Mouse (Mus musculus) hindbrain, embryonic 16.5 days (tissue): ENCODE measurements around the gene Agbl4. TPM values are rescaled to one million over a fixed set of nuclear protein-coding genes. Genes with fewer than 3 reads are reported as not detected.

ENCODE experiments used
- ATAC-seq: fragments of 200-750 bp; cut with Nextera tagmentation; 2 replicates; pipeline ENCODE4 v1.8.0; 2017; ENCODE audit warnings: moderate TSS enrichment, moderate library complexity
- H3K27ac ChIP-seq: fragments of 300-500 bp; sonication (generic); 2 replicates; pipeline ENCODE4 v1.5.1; 2014; ENCODE audit warnings: low read depth, mild to moderate bottlenecking, control low read depth, low read length, moderate library complexity
- H3K27me3 ChIP-seq: fragments of 300-500 bp; sonication (generic); replicated peaks from 2 replicates; pipeline ENCODE4 v1.6.1; 2014; ENCODE audit warnings: low read length; ENCODE audit not compliant: control insufficient read depth, insufficient read depth
- H3K36me3 ChIP-seq: fragments of 300-500 bp; sonication (generic); 2 replicates; pipeline ENCODE4 v1.6.1; 2014; ENCODE audit warnings: mild to moderate bottlenecking, low read length, moderate library complexity, mixed read lengths; ENCODE audit not compliant: control insufficient read depth, insufficient read depth
- H3K4me1 ChIP-seq: fragments of 300-500 bp; sonication (generic); 2 replicates; pipeline ENCODE4 v1.6.1; 2014; ENCODE audit warnings: low read depth, low read length; ENCODE audit not compliant: control insufficient read depth, insufficient read depth
- H3K4me2 ChIP-seq: fragments of 300-500 bp; sonication (generic); 2 replicates; pipeline ENCODE4 v1.6.1; 2014; ENCODE audit warnings: mild to moderate bottlenecking, low read length, control low read depth, moderate library complexity
- H3K4me3 ChIP-seq: fragments of 300-500 bp; sonication (generic); 2 replicates; pipeline ENCODE4 v1.5.1; 2014; ENCODE audit warnings: mild to moderate bottlenecking, low read length, control low read depth, moderate library complexity
- H3K9ac ChIP-seq: fragments of 300-500 bp; sonication (generic); 2 replicates; pipeline ENCODE4 v1.6.1; 2014; ENCODE audit warnings: low read depth, mild to moderate bottlenecking, control low read depth, low read length, moderate library complexity
- H3K9me3 ChIP-seq: fragments of 300-500 bp; sonication (generic); 2 replicates; pipeline ENCODE4 v1.6.1; 2014; ENCODE audit warnings: mild to moderate bottlenecking, low read length, moderate library complexity; ENCODE audit not compliant: control insufficient read depth
- WGBS: fragments of 180-500 bp; shearing (Covaris S2); extraction: QIAGEN DNeasy Blood & Tissue Kit; methylation state at CpG from one replicate; pipeline ENCODE4 v1.1.7; 2014; 5-methylcytosine and 5-hydroxymethylcytosine counted together
- polyA plus RNA-seq: library from polyadenylated mRNA; unstranded; fragments of >200 nt; fragmentation: Nextera tagmentation; extraction: Ambion mirVana; gene quantifications from 2 replicates; pipeline ENCODE4 v1.2.1, GENCODE M21; 2015

Gene Agbl4
- polyA plus RNA-seq, 1 experiment from 2014 or later: 4.8 TPM

DNA sequence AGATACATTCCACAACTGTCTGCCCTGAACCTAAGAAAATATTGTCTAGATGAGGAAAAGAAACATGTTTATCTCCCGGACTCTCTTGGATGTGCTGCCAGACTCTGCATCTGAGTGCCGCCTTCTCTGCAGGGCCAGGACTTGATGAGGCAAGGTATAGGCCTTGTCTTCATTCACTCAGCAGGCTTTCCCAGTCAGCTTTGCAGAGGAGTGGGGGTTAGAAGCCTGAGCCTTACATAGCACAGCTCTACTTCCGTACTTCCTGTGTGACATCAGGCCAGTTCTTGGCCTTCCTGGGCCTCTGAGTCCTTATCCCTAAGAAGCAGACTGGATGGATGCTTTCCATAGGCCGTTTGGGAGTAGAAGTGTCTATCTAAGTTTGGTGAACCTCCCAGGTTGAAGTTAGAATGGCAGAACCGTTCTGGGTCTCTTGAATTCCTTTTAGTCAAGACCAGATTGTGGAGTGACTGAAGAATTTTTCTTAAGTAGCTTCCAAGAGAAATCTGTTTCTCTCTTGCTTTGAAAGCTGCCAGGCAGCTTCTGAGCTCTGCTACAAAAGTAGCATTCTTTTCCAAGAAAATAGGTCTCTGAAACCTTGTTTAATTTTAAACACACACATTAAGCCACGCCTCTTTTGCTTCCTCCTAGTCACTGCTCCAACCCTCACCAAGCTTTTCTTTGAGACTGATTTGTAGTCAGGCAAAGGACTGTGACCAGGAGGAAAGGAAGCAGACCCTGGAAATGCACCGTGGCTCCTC lies 1052.2 kb downstream of the Agbl4 start:
- Histone ChIP-seq H3K4me2 (no peak overlapping the region), H3K36me3 (no peaks in the 10 kb centered on the region; the same call in 1 of the 2 replicates), H3K27ac (no peak overlapping the region), H3K9ac (no peak overlapping the region), H3K9me3 (no peaks in the 10 kb centered on the region), H3K4me3 (no peak overlapping the region), H3K4me1 (peaks cover 5% of the 10 kb centered on the region), H3K27me3 (no peaks in the 10 kb centered on the region)
- 84% methylated on average over 7 of the region's 7 CpGs for WGBS
- no peak for ATAC-seq

DNA sequence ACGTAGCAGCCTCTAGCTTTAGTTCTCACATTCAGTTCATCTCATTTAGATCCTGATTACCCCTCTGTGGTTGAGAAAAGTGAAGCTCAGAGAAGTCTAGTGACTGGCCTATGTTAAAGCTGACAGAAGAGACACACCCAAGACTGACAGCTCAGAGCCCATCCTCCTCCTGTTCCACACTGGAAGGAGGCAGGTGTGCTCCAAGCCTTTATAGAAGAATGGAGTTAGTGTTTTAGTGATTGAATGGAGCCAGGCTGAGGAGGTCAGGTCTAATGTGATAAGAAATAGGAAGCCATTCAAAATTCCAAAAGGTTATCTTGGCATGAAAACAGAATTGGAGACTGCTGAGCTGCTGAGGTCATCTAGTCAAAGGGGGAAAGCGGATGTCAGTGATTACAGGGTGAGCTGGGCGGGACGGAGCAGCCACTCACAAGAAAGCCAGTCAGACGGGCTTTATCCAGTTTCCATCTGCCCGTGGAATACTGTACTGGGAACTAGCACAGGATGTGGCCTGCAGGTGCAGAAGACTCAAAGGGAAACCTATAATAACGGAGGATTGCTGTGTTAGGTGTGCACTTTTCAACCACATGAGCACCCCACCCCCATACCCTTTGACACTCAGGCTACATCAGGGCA lies 1053.9 kb downstream of the Agbl4 start:
- Histone ChIP-seq H3K27me3 (no peaks in the 10 kb centered on the region), H3K9me3 (no peaks in the 10 kb centered on the region), H3K4me2 (no peak overlapping the region), H3K36me3 (no peaks in the 10 kb centered on the region; the same call in 1 of the 2 replicates), H3K4me1 (no peaks in the 10 kb centered on the region), H3K9ac (no peak overlapping the region), H3K27ac (no peak overlapping the region), H3K4me3 (no peak overlapping the region)
- 66% methylated on average over 7 of the region's 7 CpGs for WGBS
- ATAC-seq: no peak

DNA sequence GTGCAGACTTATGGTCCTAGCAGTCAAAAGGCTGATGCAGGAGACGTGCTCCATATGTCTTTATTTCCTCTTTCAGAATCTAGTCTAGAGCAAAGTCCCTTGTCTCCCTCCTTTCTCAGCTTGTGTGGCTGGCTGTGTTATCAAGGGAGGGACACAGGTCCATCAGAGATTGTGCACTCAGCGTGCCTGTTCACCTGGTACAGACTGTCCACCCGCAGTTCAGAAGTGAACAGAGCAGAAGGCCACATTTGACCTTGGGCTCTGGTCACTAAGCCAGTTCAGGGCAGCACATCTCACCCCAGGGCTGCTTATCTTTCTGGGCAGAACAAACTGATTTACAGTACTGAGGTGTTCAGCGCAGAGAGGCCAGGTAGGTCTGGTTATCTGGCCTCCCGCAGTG lies 1054.7 kb downstream of the Agbl4 start:
- H3K4me1 ChIP-seq: no peaks in the 10 kb centered on the region; the same call in 1 of the 2 replicates
- no peak overlapping the region for H3K27ac ChIP-seq
- no peak for ATAC-seq
- no peak overlapping the region for H3K9ac ChIP-seq
- H3K4me2 ChIP-seq: no peak overlapping the region
- no peaks in the 10 kb centered on the region; the same call in 1 of the 2 replicates for H3K36me3 ChIP-seq
- H3K4me3 ChIP-seq: no peak overlapping the region
- no peaks in the 10 kb centered on the region for H3K27me3 ChIP-seq
- H3K9me3 ChIP-seq: no peaks in the 10 kb centered on the region
- WGBS: 94% methylated on average over 5 of the region's 5 CpGs

DNA sequence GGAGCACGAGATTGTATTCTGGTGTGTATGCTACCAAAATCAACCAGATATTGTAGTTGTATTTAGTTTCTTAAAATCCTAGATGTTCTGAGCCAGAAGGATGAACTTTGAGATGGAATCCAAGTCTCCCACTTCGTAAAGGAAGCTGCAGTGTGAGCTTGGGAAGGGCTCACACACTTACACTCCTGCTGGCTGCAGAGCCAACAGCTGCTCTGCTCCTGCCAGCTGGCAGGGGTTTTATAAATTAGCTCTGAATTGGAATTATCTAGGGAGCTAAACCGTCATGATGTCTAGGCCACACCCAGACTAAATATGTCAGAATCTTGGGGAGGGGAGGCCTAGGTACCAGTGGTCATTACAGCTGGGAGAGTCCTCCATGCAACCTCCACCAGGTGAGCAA lies 1055.8 kb downstream of the Agbl4 start:
- H3K36me3 ChIP-seq: no peaks in the 10 kb centered on the region; the same call in 1 of the 2 replicates
- no peak for ATAC-seq
- WGBS: 58% methylated on average over 3 of the region's 3 CpGs

DNA sequence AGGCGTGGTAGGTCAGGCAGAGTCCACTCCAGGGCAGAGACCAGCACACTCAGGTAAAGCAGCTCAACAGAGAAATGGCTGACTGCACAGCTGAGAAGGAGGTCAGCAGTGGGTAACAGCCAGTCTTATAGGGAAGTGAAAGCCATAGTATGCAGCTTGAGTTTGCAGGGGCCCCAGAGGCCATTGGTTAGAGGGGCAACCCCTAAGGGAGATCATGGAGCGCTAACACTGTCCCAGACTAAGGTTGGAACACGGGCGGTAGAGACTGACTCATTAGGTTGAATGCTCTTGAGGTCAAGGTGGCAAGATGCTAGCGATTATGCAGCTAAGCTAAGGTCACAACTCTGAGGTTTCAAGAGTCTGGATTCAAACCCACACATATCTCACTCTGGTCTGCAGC lies 1058.2 kb downstream of the Agbl4 start:
- ATAC-seq: no peak
- Histone ChIP-seq H3K36me3 (no peaks in the 10 kb centered on the region; the same call in 1 of the 2 replicates), H3K27ac (no peak overlapping the region), H3K4me3 (no peak overlapping the region), H3K9ac (no peak overlapping the region), H3K4me1 (no peaks in the 10 kb centered on the region; the same call in 1 of the 2 replicates), H3K4me2 (no peak overlapping the region), H3K9me3 (no peaks in the 10 kb centered on the region), H3K27me3 (no peaks in the 10 kb centered on the region)
- WGBS: 88% methylated on average over 5 of the region's 5 CpGs

More for the DNA sequence above, 1055.8 kb downstream of the Agbl4 start:
- Histone ChIP-seq H3K27ac (no peak overlapping the region), H3K27me3 (no peaks in the 10 kb centered on the region), H3K4me1 (no peaks in the 10 kb centered on the region; the same call in 1 of the 2 replicates), H3K4me2 (no peak overlapping the region), H3K9me3 (no peaks in the 10 kb centered on the region), H3K9ac (no peak overlapping the region), H3K4me3 (no peak overlapping the region)

DNA sequence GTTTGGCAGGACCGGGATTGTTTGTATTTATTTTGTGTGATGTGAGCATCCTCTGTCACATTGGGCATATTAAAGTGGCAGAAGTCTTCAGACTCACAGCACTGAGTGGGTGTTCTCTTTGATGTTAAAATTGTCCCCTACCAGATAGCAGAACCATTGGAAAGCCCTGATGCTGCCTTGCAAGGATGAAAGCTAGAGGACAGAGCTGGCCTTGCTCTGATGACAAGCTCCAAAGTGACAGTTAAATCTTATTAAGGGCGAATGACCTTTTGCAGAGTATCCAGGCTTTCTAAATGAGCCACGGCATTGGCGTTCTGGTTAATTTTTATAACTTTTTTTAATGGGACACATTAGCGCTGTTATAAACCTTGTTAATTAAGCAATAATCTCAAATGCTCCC lies 1060.1 kb downstream of the Agbl4 start:
- Histone ChIP-seq H3K36me3 (no peaks in the 10 kb centered on the region; the same call in 1 of the 2 replicates), H3K4me2 (no peak overlapping the region), H3K9ac (no peak overlapping the region), H3K4me3 (no peak overlapping the region), H3K9me3 (no peaks in the 10 kb centered on the region), H3K27me3 (no peaks in the 10 kb centered on the region), H3K4me1 (no peaks in the 10 kb centered on the region; the same call in 1 of the 2 replicates), H3K27ac (no peak overlapping the region)
- ATAC-seq: no peak
- WGBS: 68% methylated on average over 5 of the region's 5 CpGs

DNA sequence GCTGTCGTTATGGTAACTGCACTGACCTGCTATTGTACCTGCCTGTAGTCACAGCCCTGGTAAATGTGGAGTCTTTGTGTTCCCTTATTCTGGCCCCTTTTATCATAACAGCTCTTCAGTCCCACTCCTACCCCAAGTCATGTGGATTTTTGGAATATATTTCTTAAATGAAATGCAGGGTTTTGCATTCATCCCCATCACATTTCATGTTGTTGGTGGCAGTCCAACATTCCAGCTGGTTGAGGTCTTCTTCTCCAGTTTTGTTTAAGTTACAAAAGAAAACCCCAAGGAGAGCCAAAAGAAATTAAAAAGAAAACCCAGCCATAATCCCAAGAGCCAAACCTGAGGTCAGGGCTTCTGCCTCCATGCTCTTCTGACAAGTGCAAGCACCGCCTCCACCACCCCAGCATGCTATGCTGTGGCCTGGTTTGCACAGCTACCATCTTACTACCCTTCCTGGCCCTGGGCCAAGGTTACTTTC lies 1069.9 kb downstream of the Agbl4 start:
- H3K4me3 ChIP-seq: no peak overlapping the region
- no peaks in the 10 kb centered on the region for H3K36me3 ChIP-seq
- WGBS: 78% methylated on average over 2 of the region's 2 CpGs
- ATAC-seq: no peak
- 0 out of 2 replicates have a peak overlapping the region, but pooled peaks have one; percentile 23 for H3K27ac ChIP-seq
- H3K4me1 ChIP-seq: no peaks in the 10 kb centered on the region; the same call in 1 of the 2 replicates
- H3K9ac ChIP-seq: no peak overlapping the region
- H3K4me2 ChIP-seq: no peak overlapping the region
- H3K9me3 ChIP-seq: no peaks in the 10 kb centered on the region
- H3K27me3 ChIP-seq: no peaks in the 10 kb centered on the region

DNA sequence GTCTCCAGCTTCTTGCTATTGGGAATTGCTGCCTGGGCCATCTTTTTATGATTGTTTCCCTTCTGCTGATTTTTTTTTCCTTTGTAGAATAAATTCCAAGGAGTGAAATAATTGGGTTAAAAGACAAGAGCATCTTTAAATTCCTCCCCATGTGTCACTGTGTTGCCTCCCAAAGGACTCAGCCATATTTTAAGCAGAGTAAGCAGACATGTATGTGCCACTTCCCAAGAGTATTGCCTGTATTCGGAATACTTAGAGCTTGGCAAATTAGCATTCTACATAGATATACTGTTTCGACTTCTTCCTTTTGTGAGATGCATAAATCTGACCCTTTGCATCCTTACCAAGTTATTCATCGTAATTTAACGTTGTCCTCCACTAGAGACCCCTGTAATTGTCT lies 1070.3 kb downstream of the Agbl4 start:
- H3K4me1 ChIP-seq: no peaks in the 10 kb centered on the region; the same call in none of the 2 replicates
- 72% methylated on average over 4 of the region's 4 CpGs for WGBS
- no peak overlapping the region for H3K4me3 ChIP-seq
- 0 out of 2 replicates have a peak overlapping the region, but pooled peaks have one; percentile 23 for H3K27ac ChIP-seq
- H3K27me3 ChIP-seq: no peaks in the 10 kb centered on the region
- no peaks in the 10 kb centered on the region for H3K9me3 ChIP-seq
- H3K36me3 ChIP-seq: no peaks in the 10 kb centered on the region
- no peak for ATAC-seq
- H3K4me2 ChIP-seq: no peak overlapping the region
- H3K9ac ChIP-seq: no peak overlapping the region

DNA sequence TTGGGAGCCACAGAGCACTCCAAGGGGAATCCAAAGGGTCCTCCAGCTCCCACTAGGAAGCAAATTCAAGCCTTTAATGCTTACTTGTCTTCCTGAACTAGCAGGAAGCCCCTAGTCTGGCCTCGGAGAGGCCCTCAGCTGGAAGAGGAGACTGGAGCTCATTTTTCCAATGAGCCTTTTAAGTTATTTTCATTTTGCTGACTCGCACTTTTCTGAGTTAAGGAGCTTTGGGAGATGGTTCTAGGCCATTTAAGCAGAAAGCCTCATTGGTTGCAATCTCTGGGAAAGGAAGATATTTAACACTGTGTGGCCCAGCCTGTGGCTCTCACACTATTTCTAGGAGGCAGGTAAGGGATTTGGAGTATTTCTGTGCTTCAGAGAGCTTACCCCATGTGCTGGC lies 1072.4 kb downstream of the Agbl4 start:
- no peak; the same call in 1 of the 2 replicates for ATAC-seq
- no peaks in the 10 kb centered on the region for H3K9me3 ChIP-seq
- H3K27me3 ChIP-seq: no peaks in the 10 kb centered on the region
- peaks cover 3% of the 10 kb centered on the region for H3K4me1 ChIP-seq
- WGBS: 72% methylated on average over 2 of the region's 2 CpGs
- no peak overlapping the region for H3K9ac ChIP-seq
- no peak overlapping the region for H3K27ac ChIP-seq
- no peak overlapping the region for H3K4me3 ChIP-seq
- H3K4me2 ChIP-seq: no peak overlapping the region
- H3K36me3 ChIP-seq: no peaks in the 10 kb centered on the region
